Mouse (Mus musculus) kidney, embryonic 16.5 days (tissue): Measurements from ENCODE around the gene Trank1. TPM values are rescaled to one million over a fixed set of nuclear protein-coding genes. Genes with fewer than 3 reads are reported as not detected.

Experiments used
- ATAC-seq: fragments of 200-750 bp; cut with Nextera tagmentation; 2 replicates; pipeline ENCODE4 v1.8.0; 2017; ENCODE audit warnings: moderate TSS enrichment; ENCODE audit not compliant: low FRiP score, low TSS enrichment
- H3K27ac ChIP-seq: fragments of 300-500 bp; sonication (generic); 2 replicates; pipeline ENCODE4 v1.5.1; 2014; ENCODE audit warnings: low read length
- H3K27me3 ChIP-seq: fragments of 300-500 bp; sonication (generic); 2 replicates; pipeline ENCODE4 v1.6.1; 2014; ENCODE audit warnings: low read length, control low read depth, mixed read lengths; ENCODE audit not compliant: insufficient read depth
- H3K36me3 ChIP-seq: fragments of 300-500 bp; sonication (generic); 2 replicates; pipeline ENCODE4 v1.6.1; 2014; ENCODE audit warnings: low read length, control low read depth, mixed read lengths; ENCODE audit not compliant: insufficient read depth
- H3K4me1 ChIP-seq: fragments of 300-500 bp; sonication (generic); 2 replicates; pipeline ENCODE4 v1.6.1; 2014; ENCODE audit warnings: low read length, control low read depth, mixed read lengths; ENCODE audit not compliant: insufficient read depth
- H3K4me2 ChIP-seq: fragments of 300-500 bp; sonication (generic); replicated peaks from 2 replicates; pipeline ENCODE4 v1.6.1; 2014; ENCODE audit warnings: low read depth, low read length
- H3K4me3 ChIP-seq: fragments of 300-500 bp; sonication (generic); 2 replicates; pipeline ENCODE4 v1.5.1; 2014; ENCODE audit warnings: mild to moderate bottlenecking, low read length
- H3K9ac ChIP-seq: fragments of 300-500 bp; sonication (generic); replicated peaks from 2 replicates; pipeline ENCODE4 v1.6.1; 2014; ENCODE audit warnings: low read length
- H3K9me3 ChIP-seq: fragments of 300-500 bp; sonication (generic); 2 replicates; pipeline ENCODE4 v1.6.1; 2016; ENCODE audit warnings: low read length, control low read depth
- WGBS: fragments of 180-500 bp; shearing (Covaris S2); extraction: QIAGEN DNeasy Blood & Tissue Kit; methylation state at CpG from one replicate; pipeline ENCODE4 v1.1.7; 2014; 5-methylcytosine and 5-hydroxymethylcytosine counted together
- polyA plus RNA-seq: library from polyadenylated mRNA; unstranded; fragments of >200 nt; fragmentation: Nextera tagmentation; extraction: Ambion mirVana; gene quantifications from 2 replicates; pipeline ENCODE4 v1.2.1, GENCODE M21; 2015

The Trank1 gene
- polyA plus RNA-seq, 1 experiment from 2014 or later, result 0.37 TPM

DNA sequence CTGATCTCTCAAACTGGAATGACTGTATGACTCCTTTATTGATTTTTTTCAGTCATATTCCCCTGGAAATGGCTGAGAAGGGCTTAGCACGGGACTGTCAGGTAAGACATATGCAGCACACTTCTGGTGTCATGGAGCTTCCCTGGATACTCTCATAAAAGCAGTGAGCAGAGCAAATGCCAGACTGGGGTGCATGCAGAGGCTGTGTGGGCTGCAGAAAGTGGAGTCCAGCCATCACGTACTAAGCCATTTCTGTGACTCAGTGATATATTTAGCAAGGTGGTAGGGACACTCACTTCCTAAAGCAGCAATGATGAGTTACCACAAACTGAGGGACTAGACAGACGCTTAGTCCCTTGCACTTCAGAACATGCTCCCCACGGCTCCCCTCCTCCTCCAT is 9.4 kb downstream of the Trank1 start:
- Histone ChIP-seq H3K27ac (no peak overlapping the region), H3K27me3 (peaks cover 6% of the 10 kb centered on the region; the same call in 1 of the 2 replicates), H3K4me1 (no peaks in the 10 kb centered on the region), H3K9me3 (no peaks in the 10 kb centered on the region), H3K4me2 (no peak overlapping the region), H3K4me3 (no peak overlapping the region), H3K9ac (no peak overlapping the region), H3K36me3 (no peaks in the 10 kb centered on the region)
- WGBS, result 84% methylated on average over 4 of the region's 4 CpGs
- ATAC-seq, result no peak

DNA sequence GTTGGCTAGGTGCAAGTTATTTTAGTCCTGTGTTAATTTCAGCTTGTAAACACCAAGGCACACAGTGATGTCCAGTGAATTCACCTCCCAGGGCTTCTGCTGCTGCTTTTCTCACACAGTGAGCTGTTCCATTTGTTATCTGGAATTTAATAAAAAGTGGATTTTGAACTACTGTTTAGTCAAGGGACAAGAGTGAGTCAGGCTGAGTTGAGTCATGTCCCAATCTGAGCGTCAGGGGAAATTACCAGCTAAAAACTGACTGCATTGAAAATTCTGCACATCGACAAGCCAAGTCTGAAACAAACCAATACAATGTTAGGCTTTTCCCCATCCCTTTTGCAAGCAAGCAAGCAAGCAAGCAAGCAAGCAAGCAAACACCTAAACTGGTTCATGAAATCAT is 13.3 kb downstream of the Trank1 start:
- 89% methylated on average over 2 of the region's 2 CpGs for WGBS
- no peak for ATAC-seq

DNA sequence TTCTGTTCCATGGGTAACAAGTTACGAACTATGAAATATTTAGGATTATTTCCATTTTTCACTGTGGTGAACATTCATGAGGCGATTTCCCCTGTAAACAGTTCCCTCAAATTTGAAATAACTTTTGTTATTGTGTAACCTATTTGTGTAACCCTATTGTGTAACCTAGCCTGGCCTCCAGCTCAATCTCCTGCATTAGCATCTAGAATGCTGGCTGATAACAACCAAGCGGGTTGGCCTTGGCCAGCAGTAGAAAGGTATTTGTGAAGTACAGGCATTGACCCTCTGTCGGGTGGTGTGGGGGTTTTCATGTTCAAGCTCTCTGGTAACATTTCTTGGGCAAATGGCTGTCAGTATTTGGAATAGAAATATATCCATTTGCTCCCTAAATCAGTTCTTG is 18.3 kb downstream of the Trank1 start:
- Histone ChIP-seq H3K27ac (no peak overlapping the region), H3K9ac (no peak overlapping the region), H3K4me3 (no peak overlapping the region), H3K27me3 (no peaks in the 10 kb centered on the region), H3K4me1 (no peaks in the 10 kb centered on the region), H3K4me2 (no peak overlapping the region), H3K9me3 (no peaks in the 10 kb centered on the region), H3K36me3 (no peaks in the 10 kb centered on the region)
- ATAC-seq, result no peak
- WGBS, result 85% methylated on average over 4 of the region's 4 CpGs

More for the DNA sequence above, 13.3 kb downstream of the Trank1 start:
- Histone ChIP-seq H3K4me1 (no peaks in the 10 kb centered on the region), H3K9ac (no peak overlapping the region), H3K9me3 (no peaks in the 10 kb centered on the region), H3K36me3 (no peaks in the 10 kb centered on the region), H3K27me3 (no peaks in the 10 kb centered on the region), H3K4me2 (no peak overlapping the region), H3K4me3 (no peak overlapping the region), H3K27ac (no peak overlapping the region)

DNA sequence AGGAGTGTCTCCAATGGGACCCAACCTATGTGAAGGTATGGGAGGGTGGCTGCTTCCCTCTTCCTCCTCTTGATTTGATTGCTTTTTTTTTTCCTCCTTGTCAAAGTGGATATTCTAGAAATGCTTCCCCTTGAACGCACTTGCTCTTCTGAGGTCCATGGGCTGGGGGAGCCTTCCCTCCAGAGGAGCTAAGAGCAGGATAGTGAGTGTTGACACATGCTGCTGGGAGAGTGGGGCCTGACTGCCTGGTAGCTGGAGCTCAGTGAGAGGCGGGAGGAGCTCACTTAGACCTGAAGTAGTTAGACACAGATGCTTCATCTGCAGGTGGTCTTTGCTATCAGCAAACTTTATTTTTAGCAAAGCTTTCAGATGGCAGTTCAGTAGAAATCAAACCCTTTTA is 22.3 kb downstream of the Trank1 start:
- Histone ChIP-seq H3K27me3 (no peaks in the 10 kb centered on the region), H3K4me3 (no peak overlapping the region), H3K4me2 (no peak overlapping the region), H3K36me3 (no peaks in the 10 kb centered on the region), H3K27ac (no peak overlapping the region), H3K9ac (no peak overlapping the region), H3K4me1 (no peaks in the 10 kb centered on the region), H3K9me3 (no peaks in the 10 kb centered on the region)
- no peak for ATAC-seq
- 63% methylated on average over 2 of the region's 2 CpGs for WGBS

DNA sequence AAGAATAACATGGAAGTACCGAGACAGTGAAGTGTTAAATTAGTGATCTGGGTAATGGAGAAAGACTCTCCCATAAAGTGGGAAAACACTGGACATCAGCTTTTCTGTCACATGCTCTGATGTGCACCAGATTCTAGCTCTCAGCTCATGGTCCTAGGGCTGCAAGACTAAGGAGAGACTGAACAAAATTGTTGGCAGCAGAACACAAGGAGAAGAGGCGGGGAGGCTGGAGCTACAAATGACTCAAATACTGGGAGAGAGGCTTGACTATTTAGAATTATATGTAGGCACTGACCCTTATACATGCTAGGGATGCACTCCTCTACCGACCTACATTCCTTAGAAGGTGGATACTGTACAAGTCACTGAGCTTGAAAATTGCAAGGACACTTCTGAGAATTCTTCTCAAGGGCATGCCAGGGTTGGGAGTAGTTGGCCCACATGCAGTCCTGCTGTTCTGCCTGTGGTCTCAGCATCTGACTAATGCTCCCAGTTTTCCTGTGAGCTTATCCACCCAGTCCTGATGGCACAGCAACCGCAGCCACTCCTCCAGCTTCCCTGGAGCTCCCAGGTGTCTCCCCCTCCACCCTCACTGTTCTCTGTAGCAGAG is 23.1 kb downstream of the Trank1 start:
- Histone ChIP-seq H3K9me3 (no peaks in the 10 kb centered on the region), H3K27ac (no peak overlapping the region), H3K4me1 (no peaks in the 10 kb centered on the region), H3K4me3 (no peak overlapping the region), H3K36me3 (no peaks in the 10 kb centered on the region), H3K9ac (no peak overlapping the region), H3K4me2 (no peak overlapping the region), H3K27me3 (no peaks in the 10 kb centered on the region)
- 57% methylated on average over 4 of the region's 4 CpGs for WGBS
- ATAC-seq, result peak; percentile 49; the same call in 1 of the 2 replicates

DNA sequence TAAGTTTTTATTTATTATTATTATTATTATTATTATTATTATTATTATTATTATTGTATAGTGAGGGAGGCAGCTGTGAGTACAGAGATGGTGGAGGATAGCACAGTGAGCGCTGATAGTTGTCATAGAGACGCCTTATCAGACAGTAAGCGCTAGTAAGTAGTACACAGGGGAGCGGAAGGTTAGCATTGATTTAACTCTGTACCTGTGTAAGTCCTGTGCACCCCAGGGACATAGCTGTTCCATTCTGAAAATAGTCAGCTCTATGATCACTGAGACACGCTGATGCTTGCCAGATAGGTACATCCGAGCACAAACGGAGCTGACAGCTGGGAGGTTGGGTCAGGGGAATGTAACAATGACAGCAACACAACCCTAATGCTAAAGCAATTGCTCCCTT is 39.7 kb downstream of the Trank1 start:
- 86% methylated on average over 7 of the region's 7 CpGs for WGBS
- ATAC-seq, result no peak
- Histone ChIP-seq H3K36me3 (no peaks in the 10 kb centered on the region), H3K4me1 (no peaks in the 10 kb centered on the region), H3K4me3 (no peak overlapping the region), H3K9me3 (no peaks in the 10 kb centered on the region), H3K27ac (no peak overlapping the region), H3K4me2 (no peak overlapping the region), H3K27me3 (no peaks in the 10 kb centered on the region), H3K9ac (no peak overlapping the region)

DNA sequence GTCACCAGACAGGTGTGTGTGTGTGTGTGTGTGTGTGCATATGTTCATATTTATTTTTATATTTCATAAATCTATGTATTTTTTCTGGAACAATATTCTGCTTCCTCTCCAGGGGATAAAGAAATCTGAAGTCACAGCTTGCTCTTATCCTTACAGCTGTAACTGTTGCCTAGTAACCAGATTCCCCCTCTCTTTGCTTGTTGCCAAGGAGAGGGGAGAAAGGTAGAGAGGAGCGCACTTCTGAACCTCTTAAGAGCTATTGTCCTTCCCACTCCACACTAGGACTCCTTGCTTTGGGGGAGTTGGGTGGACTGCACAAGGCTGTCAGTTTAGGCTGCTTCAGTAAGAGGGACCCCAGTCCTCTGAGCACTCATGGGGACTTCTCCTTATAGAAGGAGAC is 40.1 kb downstream of the Trank1 start:
- no peaks in the 10 kb centered on the region for H3K9me3 ChIP-seq
- H3K9ac ChIP-seq, result no peak overlapping the region
- H3K27ac ChIP-seq, result no peak overlapping the region
- H3K27me3 ChIP-seq, result no peaks in the 10 kb centered on the region
- H3K36me3 ChIP-seq, result no peaks in the 10 kb centered on the region
- H3K4me2 ChIP-seq, result no peak overlapping the region
- ATAC-seq, result no peak
- H3K4me3 ChIP-seq, result no peak overlapping the region
- no peaks in the 10 kb centered on the region for H3K4me1 ChIP-seq
- 46% methylated on average over 1 of the region's 1 CpGs for WGBS

DNA sequence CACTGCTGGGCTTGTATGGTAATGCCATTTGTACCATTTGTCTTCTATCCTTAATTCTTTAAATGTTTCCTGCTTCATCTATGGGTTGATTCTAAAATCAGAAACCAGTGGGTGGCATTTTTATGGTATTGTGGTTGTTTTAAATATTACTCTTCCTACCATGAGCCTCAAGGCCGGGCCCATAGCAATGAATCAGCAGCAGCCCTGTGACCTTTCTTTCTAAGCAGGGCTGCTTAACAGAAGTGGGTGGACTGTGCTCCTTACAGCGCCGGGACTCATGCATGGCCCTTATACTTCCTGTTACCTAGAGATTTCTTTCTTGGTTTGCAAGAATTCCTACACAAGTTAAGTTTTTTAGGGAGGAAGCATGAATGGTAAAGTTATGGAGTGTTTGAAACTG is 41.1 kb downstream of the Trank1 start:
- Histone ChIP-seq H3K9ac (no peak overlapping the region), H3K27me3 (no peaks in the 10 kb centered on the region), H3K4me1 (no peaks in the 10 kb centered on the region), H3K27ac (no peak overlapping the region), H3K4me2 (no peak overlapping the region), H3K36me3 (no peaks in the 10 kb centered on the region), H3K9me3 (no peaks in the 10 kb centered on the region), H3K4me3 (no peak overlapping the region)
- ATAC-seq, result no peak
- WGBS, result 58% methylated on average over 3 of the region's 3 CpGs

DNA sequence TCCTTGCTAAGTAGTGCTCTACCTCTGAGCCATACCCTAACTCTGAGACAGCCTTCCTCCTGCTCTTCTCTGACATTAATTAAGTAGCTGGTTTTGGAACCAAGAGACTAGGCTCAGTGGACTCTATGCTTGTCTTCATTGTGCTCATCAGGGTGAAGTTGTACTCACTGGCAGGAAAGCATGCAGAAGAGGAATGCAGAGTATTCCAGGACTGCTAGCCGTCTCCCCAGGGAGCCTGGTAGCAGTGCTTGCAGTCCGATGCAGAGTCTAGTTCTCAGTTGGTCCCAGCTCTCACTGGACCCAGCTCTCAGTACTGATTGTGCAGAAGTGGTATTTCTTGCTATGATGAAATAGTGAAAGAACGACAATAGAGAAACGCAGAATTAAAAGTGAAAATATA is 43.5 kb downstream of the Trank1 start:
- WGBS, result 63% methylated on average over 4 of the region's 4 CpGs
- Histone ChIP-seq H3K4me1 (no peaks in the 10 kb centered on the region), H3K27me3 (no peaks in the 10 kb centered on the region), H3K36me3 (no peaks in the 10 kb centered on the region), H3K9ac (no peak overlapping the region), H3K4me2 (no peak overlapping the region), H3K27ac (no peak overlapping the region), H3K9me3 (no peaks in the 10 kb centered on the region), H3K4me3 (no peak overlapping the region)
- ATAC-seq, result no peak

DNA sequence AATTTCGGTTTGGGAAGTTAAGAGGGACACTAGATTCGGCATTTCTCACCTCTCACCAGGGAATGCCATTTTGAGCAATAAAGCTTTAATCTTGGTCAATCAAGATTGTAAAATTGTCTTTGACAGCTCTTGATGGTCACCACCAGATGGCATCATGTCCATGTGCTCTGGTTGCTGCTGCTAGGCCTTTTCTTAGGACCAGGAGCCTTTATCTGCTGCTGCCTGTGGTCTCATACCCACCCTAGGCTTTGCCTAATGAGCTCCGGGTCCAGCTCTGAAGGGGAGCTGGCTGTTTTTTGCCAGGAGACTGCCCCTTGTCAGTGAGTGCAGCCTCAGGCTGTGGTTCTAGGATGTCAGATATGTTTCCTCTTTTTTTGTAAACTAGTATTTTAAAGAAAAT is 44.8 kb downstream of the Trank1 start:
- Histone ChIP-seq H3K9ac (no peak overlapping the region), H3K9me3 (no peaks in the 10 kb centered on the region), H3K27ac (no peak overlapping the region), H3K27me3 (no peaks in the 10 kb centered on the region), H3K4me1 (no peaks in the 10 kb centered on the region), H3K36me3 (no peaks in the 10 kb centered on the region), H3K4me3 (no peak overlapping the region), H3K4me2 (no peak overlapping the region)
- ATAC-seq, result no peak
- WGBS, result 16% methylated on average over 3 of the region's 3 CpGs
